Mouse (Mus musculus): ENCODE results near the gene Ntn1. TPM values are rescaled to one million over a fixed set of nuclear protein-coding genes. Genes with fewer than 3 reads are reported as not detected.
A peak's percentile ranks its signal among the peaks of the same experiment; 100 is the strongest.

The Ntn1 gene
- polyA plus RNA-seq, 1 experiment from 2014 or later: 13.6 TPM

DNA sequence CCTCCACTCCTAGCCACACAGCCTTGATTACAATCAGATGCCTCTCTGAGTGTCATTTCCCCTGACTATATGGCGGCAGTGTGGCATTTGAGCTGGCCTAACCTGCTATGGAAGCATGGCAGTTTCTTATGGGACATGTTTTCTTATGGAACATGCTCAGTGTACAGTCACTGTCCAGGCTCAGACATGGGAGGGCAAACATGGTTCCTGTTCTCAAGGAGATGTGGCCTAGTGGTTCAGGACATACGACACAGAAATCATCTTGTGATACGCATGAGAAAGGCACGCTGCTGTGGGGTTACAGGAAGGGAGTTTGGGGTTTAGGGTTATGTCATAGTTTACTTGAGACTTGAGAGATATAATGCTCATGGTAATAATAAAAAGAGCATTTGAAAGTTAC, 35.0 kb upstream of the Ntn1 start:
- ATAC-seq (ENCODE audit: low FRiP score, low TSS enrichment): no peak
- no peak overlapping the region for H3K9ac ChIP-seq (replicated peaks; ENCODE audit: low read length)
- H3K27me3 ChIP-seq (ENCODE audit: insufficient read depth, low read length): peaks cover 6% of the 10 kb centered on the region; the same call in 1 of the 2 replicates
- no peaks in the 10 kb centered on the region for H3K4me1 ChIP-seq (ENCODE audit: insufficient read depth, low read length)
- H3K27ac ChIP-seq (ENCODE audit: low read length): no peak overlapping the region
- H3K36me3 ChIP-seq (ENCODE audit: insufficient read depth, low read length): no peaks in the 10 kb centered on the region
- no peak overlapping the region for H3K4me3 ChIP-seq (ENCODE audit: low read length)
- H3K9me3 ChIP-seq (ENCODE audit: low read length): no peaks in the 10 kb centered on the region
- no peak overlapping the region for H3K4me2 ChIP-seq (replicated peaks; ENCODE audit: low read depth, low read length)
- 90% methylated on average over 4 of the region's 4 CpGs for WGBS

DNA sequence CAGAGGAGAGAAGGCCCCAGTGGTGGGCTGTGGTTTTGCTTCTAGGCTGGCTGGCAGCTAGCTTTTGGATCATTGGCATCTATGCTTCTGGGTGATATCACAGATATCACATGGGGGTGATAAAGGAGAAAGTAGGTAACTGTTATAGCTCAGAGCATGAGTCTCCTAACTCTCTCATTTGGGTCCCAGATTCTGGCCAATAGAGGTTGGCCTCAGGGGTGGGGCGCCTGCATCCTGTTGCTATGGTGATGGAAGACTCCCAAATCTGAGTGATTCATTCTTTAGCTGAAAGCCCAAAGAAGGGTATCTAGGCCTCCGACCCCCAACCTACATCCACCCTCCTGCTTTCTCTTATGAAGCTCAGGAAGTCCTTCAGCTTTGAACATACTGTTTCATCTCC, 34.1 kb upstream of the Ntn1 start:
- Histone ChIP-seq H3K27me3 (ENCODE audit: insufficient read depth, low read length) (peaks cover 9% of the 10 kb centered on the region; the same call in 1 of the 2 replicates), H3K9me3 (ENCODE audit: low read length) (no peaks in the 10 kb centered on the region), H3K9ac (replicated peaks; ENCODE audit: low read length) (no peak overlapping the region), H3K4me2 (replicated peaks; ENCODE audit: low read depth, low read length) (no peak overlapping the region), H3K27ac (ENCODE audit: low read length) (no peak overlapping the region), H3K36me3 (ENCODE audit: insufficient read depth, low read length) (no peaks in the 10 kb centered on the region), H3K4me1 (ENCODE audit: insufficient read depth, low read length) (no peaks in the 10 kb centered on the region), H3K4me3 (ENCODE audit: low read length) (no peak overlapping the region)
- 81% methylated on average over 2 of the region's 2 CpGs for WGBS
- ATAC-seq (ENCODE audit: low FRiP score, low TSS enrichment): no peak

DNA sequence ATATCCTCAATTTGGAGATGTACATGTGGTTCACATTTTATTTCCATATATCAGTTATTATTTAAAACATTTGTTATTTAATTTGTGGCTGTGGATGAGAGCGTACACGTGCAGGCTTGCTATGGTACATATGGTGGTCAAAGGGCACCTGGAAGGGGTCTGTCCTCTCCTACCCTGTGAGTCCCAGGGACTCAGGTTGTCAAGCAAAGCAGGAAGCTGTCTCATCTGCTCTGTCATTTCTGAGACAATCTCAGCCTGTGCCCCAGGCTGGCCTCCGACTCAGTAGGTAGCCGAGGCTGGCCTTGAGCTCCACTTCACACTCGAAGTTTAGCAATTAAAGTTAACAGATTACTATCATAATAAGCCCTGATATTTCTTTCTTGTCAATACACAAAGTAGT, 32.9 kb upstream of the Ntn1 start:
- 85% methylated on average over 5 of the region's 5 CpGs for WGBS
- Histone ChIP-seq H3K27me3 (ENCODE audit: insufficient read depth, low read length) (peaks cover 9% of the 10 kb centered on the region; the same call in 1 of the 2 replicates), H3K4me3 (ENCODE audit: low read length) (no peak overlapping the region), H3K4me2 (replicated peaks; ENCODE audit: low read depth, low read length) (no peak overlapping the region), H3K27ac (ENCODE audit: low read length) (no peak overlapping the region), H3K9ac (replicated peaks; ENCODE audit: low read length) (no peak overlapping the region), H3K4me1 (ENCODE audit: insufficient read depth, low read length) (no peaks in the 10 kb centered on the region), H3K9me3 (ENCODE audit: low read length) (no peaks in the 10 kb centered on the region), H3K36me3 (ENCODE audit: insufficient read depth, low read length) (no peaks in the 10 kb centered on the region)
- no peak for ATAC-seq (ENCODE audit: low FRiP score, low TSS enrichment)

DNA sequence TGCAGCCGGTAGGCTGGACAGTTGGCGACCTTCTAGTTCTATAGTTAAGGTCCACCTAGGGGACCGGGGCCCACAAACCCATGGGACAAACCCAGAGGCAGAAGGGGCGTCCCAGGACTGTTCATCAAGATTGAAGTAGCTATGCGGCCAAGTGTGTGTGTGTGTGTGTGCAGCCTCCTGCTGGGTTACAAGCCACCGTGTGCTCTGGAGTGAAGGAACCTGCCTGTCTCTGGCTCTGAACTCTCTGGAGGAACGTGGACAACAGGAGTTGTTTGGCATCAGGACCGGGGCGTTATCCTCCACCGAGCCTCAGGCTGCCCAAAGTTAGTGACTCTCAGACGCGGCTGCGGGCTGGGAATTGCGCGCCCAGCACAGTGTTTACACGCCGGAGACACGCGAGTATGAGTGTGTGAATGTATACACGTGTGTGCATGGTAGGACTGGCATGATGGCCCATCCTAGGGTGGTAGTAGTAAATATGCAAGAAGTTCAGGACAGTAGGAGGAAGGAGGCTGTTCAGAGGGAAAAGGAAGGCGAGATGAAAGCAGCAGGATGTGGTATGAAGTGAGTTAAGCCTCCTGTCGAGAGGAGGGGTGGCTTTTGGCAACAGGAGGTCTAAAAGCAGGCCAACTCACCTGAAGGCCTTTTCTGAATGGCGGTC, 31.9 kb upstream of the Ntn1 start:
- Histone ChIP-seq H3K9me3 (ENCODE audit: low read length) (no peaks in the 10 kb centered on the region), H3K4me2 (replicated peaks; ENCODE audit: low read depth, low read length) (peak overlapping the region; percentile 77), H3K27ac (ENCODE audit: low read length) (no peak overlapping the region), H3K27me3 (ENCODE audit: insufficient read depth, low read length) (peaks cover 9% of the 10 kb centered on the region; the same call in 1 of the 2 replicates), H3K4me3 (ENCODE audit: low read length) (peak overlapping the region; percentile 58), H3K36me3 (ENCODE audit: insufficient read depth, low read length) (no peaks in the 10 kb centered on the region), H3K9ac (replicated peaks; ENCODE audit: low read length) (no peak overlapping the region; the same call in none of the 2 replicates), H3K4me1 (ENCODE audit: insufficient read depth, low read length) (no peaks in the 10 kb centered on the region)
- WGBS: 29% methylated on average over 23 of the region's 23 CpGs
- ATAC-seq (ENCODE audit: low FRiP score, low TSS enrichment): 0 out of 2 replicates have a peak, but pooled peaks have one; percentile 16

DNA sequence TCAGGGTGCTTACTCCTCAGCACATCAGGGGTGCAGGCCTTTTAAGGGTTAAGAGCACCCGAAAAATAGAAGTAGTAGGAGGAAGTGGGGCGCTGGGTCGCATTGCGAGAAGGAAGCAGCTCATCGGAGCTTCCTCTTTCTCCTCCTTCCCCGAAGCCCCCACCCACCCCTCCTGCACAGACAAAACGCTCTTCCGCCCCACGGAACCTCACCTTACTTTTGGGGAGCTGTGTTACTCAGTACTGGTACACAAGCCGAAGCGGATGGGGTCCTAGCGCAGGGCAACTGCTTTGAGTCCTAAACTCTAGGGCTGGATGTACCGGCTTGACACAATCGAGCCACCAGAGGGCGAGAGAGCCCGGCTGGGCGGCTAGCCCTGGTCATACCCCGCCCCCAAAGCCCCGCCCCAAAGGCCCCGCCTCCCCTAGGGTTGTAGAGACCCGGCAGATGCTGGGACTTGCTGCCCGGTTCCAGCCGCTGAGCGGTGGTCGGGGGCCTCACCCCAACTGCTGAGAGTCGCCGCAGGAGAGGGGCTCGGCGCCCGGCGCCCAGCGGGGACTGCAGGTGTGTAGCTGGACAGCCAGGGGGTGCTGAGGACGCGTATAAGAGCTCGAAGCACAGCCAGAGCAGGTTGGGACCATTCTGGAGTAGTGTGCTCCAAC, 31.2 kb upstream of the Ntn1 start, which contains the start of gene Pik3r5:
Gene Pik3r5 (plus strand): TSS at position 423 of the 662 bp plus-strand sequence.
- no peaks in the 10 kb centered on the region for H3K36me3 ChIP-seq (ENCODE audit: insufficient read depth, low read length)
- peak within 1 kb of the TSS; percentile 58 for H3K4me3 ChIP-seq (ENCODE audit: low read length)
- ATAC-seq (ENCODE audit: low FRiP score, low TSS enrichment): peak; percentile 96
- H3K4me1 ChIP-seq (ENCODE audit: insufficient read depth, low read length): no peaks in the 10 kb centered on the region
- peaks cover 9% of the 10 kb centered on the region; the same call in 1 of the 2 replicates for H3K27me3 ChIP-seq (ENCODE audit: insufficient read depth, low read length)
- WGBS: 6% methylated on average over 34 of the region's 35 CpGs
- H3K4me2 ChIP-seq (replicated peaks; ENCODE audit: low read depth, low read length): peak within 1 kb of the TSS; percentile 77
- H3K9ac ChIP-seq (replicated peaks; ENCODE audit: low read length): peak within 1 kb of the TSS; percentile 65
- no peaks in the 10 kb centered on the region for H3K9me3 ChIP-seq (ENCODE audit: low read length)
- no peak within 1 kb of the TSS for H3K27ac ChIP-seq (ENCODE audit: low read length)

DNA sequence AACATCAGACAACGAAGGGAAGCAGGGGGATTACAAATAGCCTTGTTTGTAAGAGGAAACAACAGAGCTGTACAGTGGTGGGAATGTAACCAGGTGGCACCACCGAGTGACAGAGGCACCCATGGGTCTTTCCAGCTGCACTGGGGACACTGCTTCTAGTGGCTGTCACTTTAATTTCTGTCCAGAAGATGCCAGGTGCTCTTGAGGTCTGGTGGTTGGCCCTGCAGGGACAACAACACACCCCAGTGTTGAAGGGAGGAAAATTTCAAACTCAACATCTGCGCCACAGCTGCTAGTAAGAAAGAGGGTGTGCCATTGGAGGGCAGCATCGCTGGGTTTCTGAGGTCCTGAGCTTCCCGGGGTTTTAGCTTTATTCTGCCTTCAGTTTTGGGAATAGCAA, 30.0 kb upstream of the Ntn1 start:
- no peak overlapping the region for H3K4me2 ChIP-seq (replicated peaks; ENCODE audit: low read depth, low read length)
- peaks cover 9% of the 10 kb centered on the region; the same call in 1 of the 2 replicates for H3K27me3 ChIP-seq (ENCODE audit: insufficient read depth, low read length)
- no peaks in the 10 kb centered on the region for H3K9me3 ChIP-seq (ENCODE audit: low read length)
- H3K9ac ChIP-seq (replicated peaks; ENCODE audit: low read length): no peak overlapping the region
- 77% methylated on average over 5 of the region's 5 CpGs for WGBS
- no peaks in the 10 kb centered on the region for H3K36me3 ChIP-seq (ENCODE audit: insufficient read depth, low read length)
- no peaks in the 10 kb centered on the region for H3K4me1 ChIP-seq (ENCODE audit: insufficient read depth, low read length)
- no peak overlapping the region for H3K4me3 ChIP-seq (ENCODE audit: low read length)
- ATAC-seq (ENCODE audit: low FRiP score, low TSS enrichment): no peak
- H3K27ac ChIP-seq (ENCODE audit: low read length): no peak overlapping the region

DNA sequence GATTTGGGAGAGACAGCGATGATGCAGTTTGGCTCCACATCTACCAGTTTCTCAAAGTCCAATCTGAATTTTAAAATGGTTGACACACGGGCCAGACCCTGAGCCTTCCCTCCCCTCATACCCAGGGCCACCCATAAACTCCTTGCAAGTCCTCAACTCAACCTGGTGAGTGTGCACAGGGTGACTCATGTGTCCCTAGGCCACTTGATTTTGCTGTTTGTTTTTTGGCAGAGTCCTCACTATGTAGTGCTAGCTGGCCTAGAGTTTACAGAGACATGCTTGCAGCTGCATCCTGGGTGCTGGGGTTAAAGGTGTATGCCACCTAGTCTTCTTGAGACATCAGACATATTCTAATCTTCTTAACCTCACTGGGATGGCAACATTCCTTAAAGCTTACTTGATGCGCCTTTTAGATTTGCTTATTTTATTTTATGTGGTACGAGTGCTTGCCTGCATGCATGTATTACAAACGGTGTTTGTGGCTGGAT, 26.5 kb upstream of the Ntn1 start:
- Histone ChIP-seq H3K4me3 (ENCODE audit: low read length) (no peak overlapping the region), H3K9me3 (ENCODE audit: low read length) (no peaks in the 10 kb centered on the region), H3K4me1 (ENCODE audit: insufficient read depth, low read length) (no peaks in the 10 kb centered on the region), H3K36me3 (ENCODE audit: insufficient read depth, low read length) (no peaks in the 10 kb centered on the region), H3K9ac (replicated peaks; ENCODE audit: low read length) (no peak overlapping the region), H3K27me3 (ENCODE audit: insufficient read depth, low read length) (peaks cover 9% of the 10 kb centered on the region; the same call in 1 of the 2 replicates), H3K27ac (ENCODE audit: low read length) (no peak overlapping the region), H3K4me2 (replicated peaks; ENCODE audit: low read depth, low read length) (no peak overlapping the region)
- no peak for ATAC-seq (ENCODE audit: low FRiP score, low TSS enrichment)
- WGBS: 85% methylated on average over 5 of the region's 5 CpGs

DNA sequence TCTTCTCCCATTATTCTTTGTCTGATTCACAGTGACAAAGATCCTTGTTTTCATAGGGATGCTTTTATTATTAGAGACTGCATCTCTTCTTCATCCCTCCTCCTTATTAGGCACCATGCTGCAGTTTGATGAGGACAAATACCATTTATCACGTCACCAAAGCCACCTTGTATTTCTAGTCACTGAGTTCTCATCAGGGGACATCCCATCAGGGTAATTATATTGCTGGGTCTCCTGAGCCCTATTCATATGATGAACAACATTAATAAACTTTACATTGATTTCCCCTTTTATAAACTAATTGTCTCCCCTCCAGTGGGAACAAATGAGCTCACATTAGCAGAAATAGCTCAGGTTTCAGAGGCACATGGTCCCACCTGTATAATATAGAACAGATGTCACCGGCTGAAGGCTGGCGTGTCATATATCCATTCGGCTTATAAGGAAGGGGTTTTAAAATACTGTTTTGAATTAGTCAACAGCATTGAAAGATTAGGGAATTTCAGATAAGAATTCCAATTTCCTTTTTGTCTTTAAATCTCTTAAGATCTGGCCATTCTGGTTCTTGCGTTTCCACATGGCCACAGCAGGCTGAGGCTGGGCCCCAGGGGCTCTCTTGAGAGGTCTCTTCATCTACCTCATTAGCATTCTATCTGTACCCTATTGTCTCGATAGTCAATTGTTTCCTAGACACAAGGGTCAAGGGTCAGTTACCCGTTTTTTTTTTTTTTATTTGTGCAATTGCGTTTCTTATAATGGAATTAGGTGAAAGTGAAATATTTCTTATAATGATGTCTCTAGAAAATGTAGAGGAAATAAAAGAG, 25.1 kb upstream of the Ntn1 start:
- 65% methylated on average over 8 of the region's 8 CpGs for WGBS
- Histone ChIP-seq H3K4me2 (replicated peaks; ENCODE audit: low read depth, low read length) (no peak overlapping the region), H3K4me1 (ENCODE audit: insufficient read depth, low read length) (no peaks in the 10 kb centered on the region), H3K27ac (ENCODE audit: low read length) (no peak overlapping the region), H3K27me3 (ENCODE audit: insufficient read depth, low read length) (peaks cover 3% of the 10 kb centered on the region; the same call in 1 of the 2 replicates), H3K4me3 (ENCODE audit: low read length) (no peak overlapping the region), H3K9ac (replicated peaks; ENCODE audit: low read length) (no peak overlapping the region), H3K9me3 (ENCODE audit: low read length) (no peaks in the 10 kb centered on the region), H3K36me3 (ENCODE audit: insufficient read depth, low read length) (no peaks in the 10 kb centered on the region)
- ATAC-seq (ENCODE audit: low FRiP score, low TSS enrichment): no peak

DNA sequence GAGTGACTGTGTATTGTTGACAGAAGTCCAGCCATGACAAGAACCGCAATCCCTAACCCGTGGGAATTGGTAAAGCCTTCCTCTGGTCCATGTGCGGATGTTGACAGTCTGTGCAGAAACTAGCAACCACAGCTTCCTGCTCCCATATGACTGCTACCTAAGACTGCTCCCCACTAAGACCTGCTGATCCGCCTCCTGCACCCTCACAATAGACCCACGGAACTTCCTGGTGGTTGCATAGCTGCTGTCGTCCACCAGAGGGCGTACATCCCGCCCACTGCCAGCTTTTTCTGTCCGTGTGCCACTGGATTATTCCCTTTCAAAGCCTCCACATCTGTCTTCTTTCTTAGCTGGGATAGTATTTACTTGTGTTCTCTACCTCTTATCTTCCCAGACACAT, 17.2 kb upstream of the Ntn1 start:
- Histone ChIP-seq H3K9me3 (ENCODE audit: low read length) (peaks cover 7% of the 10 kb centered on the region; the same call in 1 of the 2 replicates), H3K9ac (replicated peaks; ENCODE audit: low read length) (no peak overlapping the region), H3K36me3 (ENCODE audit: insufficient read depth, low read length) (no peaks in the 10 kb centered on the region), H3K27me3 (ENCODE audit: insufficient read depth, low read length) (no peaks in the 10 kb centered on the region), H3K27ac (ENCODE audit: low read length) (no peak overlapping the region), H3K4me2 (replicated peaks; ENCODE audit: low read depth, low read length) (no peak overlapping the region), H3K4me3 (ENCODE audit: low read length) (no peak overlapping the region), H3K4me1 (ENCODE audit: insufficient read depth, low read length) (no peaks in the 10 kb centered on the region)
- 53% methylated on average over 9 of the region's 9 CpGs for WGBS
- no peak for ATAC-seq (ENCODE audit: low FRiP score, low TSS enrichment)

Measured in kidney, embryonic 16.5 days (tissue).